Mouse (Mus musculus): ENCODE data around the gene Paf1.

Gene Paf1

DNA sequence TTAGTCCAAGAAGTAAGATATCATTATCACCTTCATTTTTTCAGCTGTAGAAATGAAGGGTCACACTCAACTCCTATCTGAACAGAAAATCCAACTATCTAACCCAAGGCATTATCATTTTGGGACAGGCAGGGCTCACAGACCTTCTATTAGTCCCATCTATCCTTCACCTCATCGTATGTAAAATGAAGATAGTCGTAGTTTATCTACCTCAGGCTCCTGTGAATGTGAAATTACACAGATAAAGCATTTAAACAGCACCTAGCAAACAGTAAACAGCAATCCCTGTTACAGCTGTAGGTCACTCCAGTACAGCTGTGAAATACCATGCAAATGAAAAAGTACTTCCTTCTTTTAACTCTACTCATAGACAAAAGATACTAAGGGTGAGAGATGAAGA lies 39.5 kb downstream of the Paf1 start:
- in situ Hi-C loops (cut with MboI, MseI): loop anchor here (5.0 kb wide), 1 partner anchor 175 kb away; no protein-coding TSS in a partner anchor

- in situ Hi-C loops (cut with MboI, MseI): no loop called here
Observed at GRCm38 (mm10) chr7:28435660-28436259, 43.0 kb downstream of the Paf1 start.

DNA sequence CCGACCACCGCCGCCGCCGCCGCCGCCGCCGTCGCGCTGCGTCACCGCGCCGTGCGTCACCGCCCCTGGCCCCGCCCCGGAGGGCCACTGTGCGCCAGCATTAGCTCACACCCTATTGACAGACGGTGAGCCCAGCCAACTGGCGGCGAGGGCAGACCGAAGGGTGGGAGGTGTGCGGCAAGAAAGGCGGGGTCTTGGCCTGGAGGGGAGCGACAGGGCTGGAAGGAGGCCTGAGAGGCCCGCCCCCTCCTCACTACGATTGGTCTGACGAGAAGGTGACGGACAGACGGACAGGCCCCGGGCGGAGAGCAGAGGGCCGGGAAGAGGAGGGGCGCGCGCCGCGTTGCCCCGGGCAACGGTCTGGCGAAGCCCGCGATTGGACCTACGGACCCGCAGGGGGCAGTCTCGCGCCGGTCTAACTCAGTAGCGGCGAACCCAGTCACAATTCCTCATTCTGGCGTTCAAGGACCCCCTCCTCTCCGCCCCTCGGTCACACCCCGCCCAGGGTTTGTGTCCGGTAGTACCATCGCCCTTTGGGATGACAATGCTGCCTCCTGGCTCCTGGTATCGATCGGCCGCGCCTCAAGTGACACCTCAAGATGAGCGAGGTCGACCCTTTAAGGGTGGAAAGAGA lies 43.6 kb downstream of the Paf1 start:
- in situ Hi-C loops (cut with MboI, MseI): no loop called here

DNA sequence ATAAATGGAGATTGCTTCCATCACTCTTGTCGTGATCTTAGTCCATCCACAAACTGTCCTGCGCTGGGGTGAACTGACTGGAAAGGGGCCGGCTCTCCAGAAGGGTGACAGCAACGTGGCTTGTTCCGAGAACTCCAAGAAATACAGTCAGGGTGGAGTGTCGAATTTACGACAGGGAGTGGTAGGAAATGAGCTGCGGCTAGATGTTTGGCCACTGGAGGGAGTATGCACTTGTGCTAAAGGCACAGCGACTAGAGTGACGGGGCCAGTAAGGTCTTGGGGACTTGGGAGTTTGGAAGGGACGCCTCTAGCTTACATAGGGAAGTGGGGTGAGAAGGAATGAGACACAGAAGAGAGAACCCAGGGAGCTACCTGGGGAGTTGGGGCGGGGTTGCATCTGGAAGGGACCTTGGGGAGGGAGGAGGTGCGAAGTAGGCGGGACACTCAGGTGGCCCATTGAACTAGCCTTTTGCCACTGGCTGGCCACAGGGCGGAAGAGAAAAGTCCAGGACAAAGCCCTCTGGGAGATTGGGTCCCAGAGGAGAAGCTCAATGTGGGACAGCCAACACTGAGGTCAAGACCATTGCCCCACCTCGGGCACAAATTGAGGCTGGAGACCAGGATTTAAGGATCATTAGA lies 44.3 kb downstream of the Paf1 start, which contains the start of gene Gmfg:
Gene Gmfg, plus strand, starts transcription at position 516 of the 639 bp plus-strand sequence.
- in situ Hi-C loops (cut with MboI, MseI): no loop called here

DNA sequence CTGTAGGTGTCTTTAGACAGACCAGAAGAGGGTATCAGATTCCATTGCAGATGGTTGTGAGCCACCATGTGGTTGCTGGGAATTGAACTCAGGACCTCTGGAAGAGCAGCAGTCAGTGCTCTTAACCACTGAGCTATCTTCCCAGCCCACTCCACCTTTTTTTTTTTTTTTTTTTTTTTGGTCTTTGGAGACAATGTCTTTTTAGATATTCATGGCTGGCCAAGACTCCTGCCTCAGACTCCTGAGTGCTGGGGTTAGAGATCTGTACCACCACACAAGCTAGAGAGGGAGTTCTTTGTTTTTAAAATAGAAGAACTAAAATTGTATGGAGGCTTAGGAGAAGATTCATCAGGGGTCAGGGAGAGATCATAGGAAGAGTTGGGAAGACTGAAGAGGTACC lies 45.2 kb downstream of the Paf1 start:
- in situ Hi-C loops (cut with MboI, MseI): no loop called here

GRCm38 (mm10) chr7:28438771-28439170 lies 46.0 kb downstream of the Paf1 start:
- in situ Hi-C loops (cut with MboI, MseI): no loop called here

- in situ Hi-C loops (cut with MboI, MseI): no loop called here
Observed at GRCm38 (mm10) chr7:28440739-28441138, 48.0 kb downstream of the Paf1 start.

DNA sequence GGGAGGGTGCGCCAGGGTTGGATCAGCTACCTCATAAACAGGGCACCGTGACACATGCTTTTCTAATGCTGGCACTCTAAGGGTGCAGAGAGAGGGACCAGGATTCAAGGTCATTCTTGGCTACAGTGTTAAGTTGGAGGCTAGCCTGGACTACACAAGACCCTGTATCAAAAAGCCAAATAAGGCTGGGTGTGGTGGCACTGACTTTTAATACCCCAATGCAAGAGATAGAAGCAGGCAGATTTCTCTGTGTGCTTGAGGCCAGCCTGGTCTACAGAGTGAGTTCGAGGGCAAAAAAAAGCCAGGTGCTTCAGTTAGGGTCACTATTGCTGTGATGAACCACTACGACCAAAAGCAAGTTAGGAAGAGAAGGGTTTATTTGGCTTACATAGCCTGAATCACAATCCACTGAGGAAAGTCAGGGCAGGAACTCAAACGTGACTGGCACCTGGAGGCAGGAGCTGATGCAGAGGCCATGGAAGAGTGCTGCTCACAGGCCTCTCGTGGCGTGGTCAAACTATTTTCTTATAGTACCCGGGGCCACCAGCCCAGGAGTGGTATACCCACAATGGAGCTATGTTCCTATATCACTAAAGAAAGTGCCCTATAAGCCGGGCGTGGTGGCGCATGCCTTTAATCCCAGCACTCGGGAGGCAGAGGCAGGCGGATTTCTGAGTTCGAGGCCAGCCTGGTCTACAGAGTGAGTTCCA lies 49.2 kb downstream of the Paf1 start:
- in situ Hi-C loops (cut with MboI, MseI): no loop called here

DNA sequence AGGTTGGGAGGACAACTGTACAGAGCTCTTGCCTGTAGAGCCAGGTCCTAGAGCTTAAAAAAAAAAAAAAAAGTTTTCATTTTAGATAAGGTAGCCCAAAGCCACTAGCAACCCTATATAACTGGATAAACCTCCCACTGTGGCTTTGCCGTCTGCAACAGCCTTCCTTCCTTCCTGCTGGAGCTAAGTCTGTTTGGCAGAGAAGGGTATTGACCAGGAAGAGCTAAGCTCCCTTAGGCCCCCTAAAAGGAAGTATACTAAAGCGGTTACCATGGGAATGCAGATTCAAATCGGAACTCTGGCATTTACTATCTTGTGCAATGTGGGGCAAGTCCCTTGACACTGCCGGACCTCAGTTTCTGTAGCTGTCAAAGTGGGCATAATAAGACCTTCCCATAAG lies 49.9 kb downstream of the Paf1 start:
- in situ Hi-C loops (cut with MboI, MseI): no loop called here

GRCm38 (mm10) chr7:28444344-28444974 lies 51.7 kb downstream of the Paf1 start:
- in situ Hi-C loops (cut with MboI, MseI): no loop called here

DNA sequence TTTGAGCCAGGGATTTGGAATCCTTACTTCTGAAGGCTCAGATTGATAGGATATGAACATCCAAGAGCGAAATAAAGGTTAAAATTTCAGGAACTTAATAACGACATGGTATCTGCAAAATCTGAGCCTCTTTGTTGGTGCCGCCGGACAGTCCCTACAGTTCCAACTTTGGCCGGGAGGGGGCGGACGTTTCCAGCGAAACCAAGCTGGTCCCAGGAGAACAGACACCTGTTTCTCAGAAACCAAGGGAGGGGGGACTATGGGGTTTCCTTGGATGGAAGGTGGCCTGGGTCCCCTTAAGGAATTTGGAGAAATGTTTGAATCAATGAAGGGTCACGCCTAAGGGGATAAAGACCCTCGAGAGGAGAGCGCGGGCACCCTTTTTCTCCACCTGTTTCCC lies 53.7 kb downstream of the Paf1 start:
- in situ Hi-C loops (cut with MboI, MseI): loop anchor here (5.0 kb wide), 1 partner anchor 81 kb away; no protein-coding TSS in a partner anchor

DNA sequence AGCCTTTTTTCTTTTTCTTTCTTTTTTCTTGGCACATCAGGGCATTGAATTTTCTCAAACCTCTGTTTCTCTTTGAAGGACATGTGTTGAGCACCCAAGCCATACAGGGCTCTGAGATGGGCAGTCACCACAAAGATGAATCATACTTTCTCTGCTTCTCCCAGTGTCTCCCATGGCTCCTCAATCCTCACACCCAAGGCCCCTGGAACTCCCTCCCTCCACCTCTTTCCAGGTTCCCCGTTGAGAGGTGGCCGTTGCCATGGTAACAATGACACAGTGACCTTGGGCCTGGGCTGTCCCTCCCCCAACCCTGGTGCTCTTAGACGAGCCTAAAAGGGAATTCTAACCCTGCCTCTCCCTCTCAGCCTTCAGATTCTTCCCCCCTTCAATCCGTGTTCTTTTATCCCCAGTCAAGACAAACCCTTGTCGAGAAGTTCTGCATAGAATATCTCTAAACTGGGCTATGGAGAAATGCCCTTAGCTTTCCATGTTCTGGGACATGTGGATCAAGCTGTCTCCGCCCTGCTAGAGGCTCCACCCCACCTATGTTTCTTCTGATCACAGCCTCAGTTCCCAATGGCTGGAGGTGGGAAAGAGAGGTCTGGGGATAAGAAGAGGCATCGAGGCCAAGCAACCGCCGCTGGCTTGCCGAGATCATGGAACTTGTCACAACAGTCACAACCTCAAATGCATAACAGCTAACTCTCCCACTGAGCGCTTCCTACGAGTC lies 54.5 kb downstream of the Paf1 start:
- in situ Hi-C loops (cut with MboI, MseI): loop anchor here (5.0 kb wide), 1 partner anchor 80 kb away; no protein-coding TSS in a partner anchor

- in situ Hi-C loops (cut with MboI, MseI): loop anchor here (5.0 kb wide), 1 partner anchor 79 kb away; no protein-coding TSS in a partner anchor
Observed at GRCm38 (mm10) chr7:28447865-28448820, 55.4 kb downstream of the Paf1 start.
